Mouse (Mus musculus): ENCODE measurements around the gene Dync1i1. TPM values are rescaled to one million over a fixed set of nuclear protein-coding genes. Genes with fewer than 3 reads are reported as not detected.

The Dync1i1 gene
- polyA plus RNA-seq, 1 experiment from 2014 or later, result 7.4 TPM

DNA sequence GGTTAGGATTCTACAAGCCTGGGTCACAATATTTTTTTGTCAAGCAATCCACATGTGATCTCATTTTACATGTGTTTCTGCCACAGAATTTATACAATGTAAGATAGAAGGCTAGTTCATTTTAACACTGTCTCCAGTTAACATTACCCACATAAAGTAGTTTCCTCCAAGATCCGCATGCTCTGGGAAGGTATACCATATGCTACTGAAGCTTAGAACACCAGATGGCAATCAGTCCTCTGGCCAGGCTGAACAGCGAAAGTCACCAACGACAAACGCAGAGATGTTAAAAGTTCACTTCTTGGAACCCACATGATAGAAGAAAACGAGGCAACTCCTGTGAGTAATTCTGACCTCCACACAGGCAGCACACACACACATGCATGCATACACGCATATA lies 265.8 kb downstream of the Dync1i1 start:
- Histone ChIP-seq H3K27ac (peak overlapping the region; percentile 50; the same call in 1 of the 2 replicates), H3K9ac (no peak overlapping the region), H3K9me3 (no peaks in the 10 kb centered on the region)

GRCm38 (mm10) chr6:5991817-5992755 lies 266.6 kb downstream of the Dync1i1 start:
- H3K4me3 ChIP-seq, result no peak overlapping the region
- H3K27me3 ChIP-seq, result no peaks in the 10 kb centered on the region; the same call in 1 of the 2 replicates
- peak; percentile 52; the same call in 1 of the 2 replicates for ATAC-seq (ENCODE audit: insufficient number of reproducible peaks, insufficient read depth, low FRiP score, low TSS enrichment)
- H3K27ac ChIP-seq, result peak overlapping the region; percentile 50; the same call in 1 of the 2 replicates
- no peak overlapping the region for H3K4me2 ChIP-seq (replicated peaks)
- WGBS, result 45% methylated on average over 25 of the region's 25 CpGs
- no peak overlapping the region for H3K9ac ChIP-seq
- no peaks in the 10 kb centered on the region for H3K36me3 ChIP-seq
- H3K4me1 ChIP-seq, result peaks cover 16% of the 10 kb centered on the region
- H3K9me3 ChIP-seq, result no peaks in the 10 kb centered on the region

More for the DNA sequence above, 265.8 kb downstream of the Dync1i1 start:
- ATAC-seq (ENCODE audit: insufficient number of reproducible peaks, insufficient read depth, low FRiP score, low TSS enrichment), result no peak
- 56% methylated on average over 6 of the region's 6 CpGs for WGBS
- H3K27me3 ChIP-seq, result no peaks in the 10 kb centered on the region; the same call in 1 of the 2 replicates
- H3K4me3 ChIP-seq, result no peak overlapping the region
- peaks cover 16% of the 10 kb centered on the region for H3K4me1 ChIP-seq
- no peaks in the 10 kb centered on the region for H3K36me3 ChIP-seq
- H3K4me2 ChIP-seq (replicated peaks), result no peak overlapping the region

- WGBS, result 30% methylated on average over 7 of the region's 7 CpGs
- Histone ChIP-seq H3K4me2 (replicated peaks) (no peak overlapping the region), H3K9me3 (no peaks in the 10 kb centered on the region), H3K27ac (no peak overlapping the region), H3K4me3 (no peak overlapping the region), H3K36me3 (no peaks in the 10 kb centered on the region), H3K9ac (no peak overlapping the region), H3K27me3 (no peaks in the 10 kb centered on the region; the same call in 1 of the 2 replicates), H3K4me1 (peaks cover 16% of the 10 kb centered on the region)
- no peak for ATAC-seq (ENCODE audit: insufficient number of reproducible peaks, insufficient read depth, low FRiP score, low TSS enrichment)
Observed at GRCm38 (mm10) chr6:5993056-5993455, 267.6 kb downstream of the Dync1i1 start.

GRCm38 (mm10) chr6:5997535-5997934 lies 272.1 kb downstream of the Dync1i1 start:
- WGBS, result 51% methylated on average over 6 of the region's 6 CpGs
- no peak for ATAC-seq (ENCODE audit: insufficient number of reproducible peaks, insufficient read depth, low FRiP score, low TSS enrichment)
- H3K9ac ChIP-seq, result no peak overlapping the region
- H3K36me3 ChIP-seq, result no peaks in the 10 kb centered on the region
- H3K4me2 ChIP-seq (replicated peaks), result no peak overlapping the region
- no peaks in the 10 kb centered on the region for H3K9me3 ChIP-seq
- H3K4me1 ChIP-seq, result peaks cover 7% of the 10 kb centered on the region
- H3K27me3 ChIP-seq, result no peaks in the 10 kb centered on the region; the same call in 1 of the 2 replicates
- H3K4me3 ChIP-seq, result no peak overlapping the region
- no peak overlapping the region for H3K27ac ChIP-seq

DNA sequence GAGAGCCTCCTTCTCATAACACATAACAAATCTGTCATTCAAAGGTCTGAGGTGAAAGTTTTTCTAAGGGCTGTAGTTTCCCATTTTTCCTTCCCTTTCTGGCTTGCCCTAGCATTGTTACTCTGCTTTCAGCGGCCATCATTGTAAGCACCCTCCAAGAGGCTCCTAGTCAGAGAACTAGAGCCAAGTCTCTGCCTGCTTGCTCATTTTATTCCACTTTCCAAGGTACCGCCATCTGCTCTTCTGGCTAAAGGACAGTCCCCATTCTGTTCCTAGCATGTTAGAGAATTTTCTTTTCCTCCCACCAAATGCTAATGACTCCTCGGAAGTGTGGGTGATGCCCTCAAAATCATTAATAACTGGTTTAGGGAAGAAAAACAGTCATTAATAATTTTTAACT lies 276.6 kb downstream of the Dync1i1 start:
- no peak overlapping the region for H3K27ac ChIP-seq
- H3K9ac ChIP-seq, result no peak overlapping the region
- H3K4me3 ChIP-seq, result no peak overlapping the region
- no peak overlapping the region for H3K4me2 ChIP-seq (replicated peaks)
- H3K4me1 ChIP-seq, result no peaks in the 10 kb centered on the region
- H3K36me3 ChIP-seq, result no peaks in the 10 kb centered on the region
- H3K27me3 ChIP-seq, result no peaks in the 10 kb centered on the region
- 88% methylated on average over 3 of the region's 3 CpGs for WGBS
- ATAC-seq (ENCODE audit: insufficient number of reproducible peaks, insufficient read depth, low FRiP score, low TSS enrichment), result no peak
- no peaks in the 10 kb centered on the region for H3K9me3 ChIP-seq

GRCm38 (mm10) chr6:6004756-6005485 lies 279.5 kb downstream of the Dync1i1 start:
- no peak for ATAC-seq (ENCODE audit: insufficient number of reproducible peaks, insufficient read depth, low FRiP score, low TSS enrichment)
- Histone ChIP-seq H3K9me3 (no peaks in the 10 kb centered on the region), H3K27ac (no peak overlapping the region), H3K4me3 (no peak overlapping the region), H3K9ac (no peak overlapping the region), H3K27me3 (no peaks in the 10 kb centered on the region), H3K4me2 (replicated peaks) (no peak overlapping the region), H3K4me1 (no peaks in the 10 kb centered on the region), H3K36me3 (no peaks in the 10 kb centered on the region)
- 59% methylated on average over 12 of the region's 12 CpGs for WGBS

DNA sequence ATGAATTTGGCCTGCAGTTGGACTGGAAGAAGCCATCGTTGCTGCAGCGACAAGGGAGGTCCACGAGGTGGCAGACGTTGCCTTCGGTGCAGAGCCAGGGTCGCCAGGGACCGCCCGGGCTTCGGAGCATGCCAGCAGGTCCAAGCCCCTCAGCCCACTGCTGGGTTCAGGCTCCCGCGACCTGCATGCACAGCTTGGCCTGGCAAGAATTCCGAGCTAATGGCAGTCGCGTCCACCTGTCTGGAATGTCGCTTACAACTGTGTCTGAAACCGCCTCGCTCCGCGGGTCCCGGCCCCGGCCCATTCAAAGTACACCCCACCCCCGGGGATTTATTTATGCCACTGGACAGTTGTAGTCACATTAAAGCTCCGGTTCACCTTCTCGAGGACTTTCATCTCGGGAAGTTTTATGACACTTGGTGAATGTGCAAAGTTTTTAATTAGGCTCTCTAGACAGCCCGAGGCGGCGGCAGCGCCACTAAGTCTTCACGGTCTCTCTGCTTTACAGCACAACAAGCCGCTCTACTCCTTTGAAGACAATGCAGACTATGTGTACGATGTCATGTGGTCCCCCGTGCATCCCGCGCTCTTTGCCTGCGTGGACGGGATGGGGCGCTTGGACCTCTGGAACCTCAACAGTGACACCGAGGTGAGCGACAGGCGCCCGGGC lies 280.5 kb downstream of the Dync1i1 start:
- 1% methylated on average over 41 of the region's 42 CpGs for WGBS
- H3K36me3 ChIP-seq, result no peaks in the 10 kb centered on the region
- H3K4me1 ChIP-seq, result no peaks in the 10 kb centered on the region
- peak overlapping the region; percentile 89 for H3K4me2 ChIP-seq (replicated peaks)
- peak overlapping the region; percentile 49 for H3K4me3 ChIP-seq
- peak overlapping the region; percentile 55 for H3K9ac ChIP-seq
- peak; percentile 94 for ATAC-seq (ENCODE audit: insufficient number of reproducible peaks, insufficient read depth, low FRiP score, low TSS enrichment)
- 0 out of 2 replicates have a peak overlapping the region, but pooled peaks have one; percentile 46 for H3K27ac ChIP-seq
- H3K9me3 ChIP-seq, result no peaks in the 10 kb centered on the region
- no peaks in the 10 kb centered on the region for H3K27me3 ChIP-seq

GRCm38 (mm10) chr6:6011364-6011763 lies 285.9 kb downstream of the Dync1i1 start:
- 76% methylated on average over 2 of the region's 2 CpGs for whole genome bisulfite sequencing
- no peak for ATAC-seq (ENCODE audit: insufficient number of reproducible peaks, insufficient read depth, low FRiP score, low TSS enrichment)

DNA sequence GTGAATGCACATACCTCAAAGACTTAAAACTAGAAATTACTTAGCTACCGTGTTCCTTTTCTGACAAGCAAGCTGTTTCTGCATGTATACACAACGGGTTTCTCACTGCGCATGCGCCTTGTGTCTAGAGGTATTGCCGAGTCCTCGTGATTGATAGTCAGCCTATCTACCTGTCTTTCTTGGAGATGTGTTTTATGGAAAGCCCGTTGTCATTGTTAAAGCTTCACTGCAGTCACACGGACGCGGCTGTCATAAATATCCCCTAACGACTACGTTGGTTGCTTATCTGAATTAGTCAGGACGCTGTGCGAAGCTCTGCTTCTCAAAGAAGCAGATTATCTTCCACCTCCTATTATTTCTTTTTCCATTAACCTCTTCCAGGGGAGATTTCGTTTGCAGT lies 290.2 kb downstream of the Dync1i1 start:
- H3K4me2 ChIP-seq (replicated peaks), result no peak overlapping the region
- no peaks in the 10 kb centered on the region; the same call in 1 of the 2 replicates for H3K27me3 ChIP-seq
- H3K27ac ChIP-seq, result no peak overlapping the region
- no peak overlapping the region for H3K4me3 ChIP-seq
- no peaks in the 10 kb centered on the region for H3K36me3 ChIP-seq
- H3K9ac ChIP-seq, result no peak overlapping the region
- no peaks in the 10 kb centered on the region for H3K9me3 ChIP-seq
- no peak for ATAC-seq (ENCODE audit: insufficient number of reproducible peaks, insufficient read depth, low FRiP score, low TSS enrichment)
- H3K4me1 ChIP-seq, result peaks cover 10% of the 10 kb centered on the region; the same call in 1 of the 2 replicates
- WGBS, result 80% methylated on average over 15 of the region's 15 CpGs

More at GRCm38 (mm10) chr6:6011364-6011763, 285.9 kb downstream of the Dync1i1 start:
- H3K9me3 ChIP-seq, result no peaks in the 10 kb centered on the region
- H3K27me3 ChIP-seq, result no peaks in the 10 kb centered on the region
- H3K36me3 ChIP-seq, result no peaks in the 10 kb centered on the region
- no peaks in the 10 kb centered on the region for H3K4me1 ChIP-seq
- no peak overlapping the region for H3K4me2 ChIP-seq (replicated peaks)
- H3K27ac ChIP-seq, result no peak overlapping the region
- no peak overlapping the region for H3K9ac ChIP-seq
- no peak overlapping the region for H3K4me3 ChIP-seq

GRCm38 (mm10) chr6:6016931-6017330 lies 291.5 kb downstream of the Dync1i1 start:
- Histone ChIP-seq H3K9ac (no peak overlapping the region), H3K4me1 (peaks cover 10% of the 10 kb centered on the region; the same call in 1 of the 2 replicates), H3K9me3 (no peaks in the 10 kb centered on the region), H3K27me3 (no peaks in the 10 kb centered on the region; the same call in 1 of the 2 replicates), H3K36me3 (no peaks in the 10 kb centered on the region), H3K4me2 (replicated peaks) (no peak overlapping the region), H3K4me3 (no peak overlapping the region), H3K27ac (no peak overlapping the region)
- no peak for ATAC-seq (ENCODE audit: insufficient number of reproducible peaks, insufficient read depth, low FRiP score, low TSS enrichment)
- WGBS, result 18% methylated on average over 9 of the region's 9 CpGs

GRCm38 (mm10) chr6:6023976-6024375 lies 298.5 kb downstream of the Dync1i1 start:
- no peak overlapping the region for H3K4me3 ChIP-seq
- peaks cover 7% of the 10 kb centered on the region for H3K27me3 ChIP-seq
- peaks cover 13% of the 10 kb centered on the region for H3K4me1 ChIP-seq
- no peak overlapping the region for H3K9ac ChIP-seq
- WGBS, result 53% methylated on average over 6 of the region's 6 CpGs
- ATAC-seq (ENCODE audit: insufficient number of reproducible peaks, insufficient read depth, low FRiP score, low TSS enrichment), result no peak
- H3K36me3 ChIP-seq, result no peaks in the 10 kb centered on the region
- no peak overlapping the region for H3K27ac ChIP-seq
- no peak overlapping the region for H3K4me2 ChIP-seq (replicated peaks)
- H3K9me3 ChIP-seq, result no peaks in the 10 kb centered on the region
